Mouse (Mus musculus): ENCODE data around the gene Rpl37.
"Not testable (repeated sequence)": the region's sequence is repeated elsewhere in the genome, so short reads cannot be mapped to it uniquely, and the experiment has no call there.

GRCm38 (mm10) chr15:5130887-5131668 lies 14.6 kb downstream of the Rpl37 start:
- TF ChIP-seq CTCF (conservative IDR thresholded peaks at IDR 0.05; ENCODE audit: insufficient read depth, insufficient read length, low read depth, low read length); POLR2A (IDR thresholded peaks at IDR 0.05; ENCODE audit: low read depth, low read length): not testable (repeated sequence)

Measured in kidney, adult 2 months (tissue).